Mouse (Mus musculus) kidney, embryonic 16.5 days (tissue): Measurements from ENCODE around the gene Rcbtb2. TPM values are rescaled to one million over a fixed set of nuclear protein-coding genes. Genes with fewer than 3 reads are reported as not detected.
"Not testable (repeated sequence)": the region's sequence is repeated elsewhere in the genome, so short reads cannot be mapped to it uniquely, and the experiment has no call there.

Experiments
- ATAC-seq: fragments of 200-750 bp; cut with Nextera tagmentation; 2 replicates; pipeline ENCODE4 v1.8.0; 2017; ENCODE audit warnings: moderate TSS enrichment; ENCODE audit not compliant: low FRiP score, low TSS enrichment
- H3K27ac ChIP-seq: fragments of 300-500 bp; sonication (generic); 2 replicates; pipeline ENCODE4 v1.5.1; 2014; ENCODE audit warnings: low read length
- H3K27me3 ChIP-seq: fragments of 300-500 bp; sonication (generic); 2 replicates; pipeline ENCODE4 v1.6.1; 2014; ENCODE audit warnings: low read length, control low read depth, mixed read lengths; ENCODE audit not compliant: insufficient read depth
- H3K36me3 ChIP-seq: fragments of 300-500 bp; sonication (generic); 2 replicates; pipeline ENCODE4 v1.6.1; 2014; ENCODE audit warnings: low read length, control low read depth, mixed read lengths; ENCODE audit not compliant: insufficient read depth
- H3K4me1 ChIP-seq: fragments of 300-500 bp; sonication (generic); 2 replicates; pipeline ENCODE4 v1.6.1; 2014; ENCODE audit warnings: low read length, control low read depth, mixed read lengths; ENCODE audit not compliant: insufficient read depth
- H3K4me2 ChIP-seq: fragments of 300-500 bp; sonication (generic); replicated peaks from 2 replicates; pipeline ENCODE4 v1.6.1; 2014; ENCODE audit warnings: low read depth, low read length
- H3K4me3 ChIP-seq: fragments of 300-500 bp; sonication (generic); 2 replicates; pipeline ENCODE4 v1.5.1; 2014; ENCODE audit warnings: mild to moderate bottlenecking, low read length
- H3K9ac ChIP-seq: fragments of 300-500 bp; sonication (generic); replicated peaks from 2 replicates; pipeline ENCODE4 v1.6.1; 2014; ENCODE audit warnings: low read length
- H3K9me3 ChIP-seq: fragments of 300-500 bp; sonication (generic); 2 replicates; pipeline ENCODE4 v1.6.1; 2016; ENCODE audit warnings: low read length, control low read depth
- WGBS: fragments of 180-500 bp; shearing (Covaris S2); extraction: QIAGEN DNeasy Blood & Tissue Kit; methylation state at CpG from one replicate; pipeline ENCODE4 v1.1.7; 2014; 5-methylcytosine and 5-hydroxymethylcytosine counted together
- polyA plus RNA-seq: library from polyadenylated mRNA; unstranded; fragments of >200 nt; fragmentation: Nextera tagmentation; extraction: Ambion mirVana; gene quantifications from 2 replicates; pipeline ENCODE4 v1.2.1, GENCODE M21; 2015

The Rcbtb2 gene
- polyA plus RNA-seq, 1 experiment from 2014 or later, result 127 TPM

DNA sequence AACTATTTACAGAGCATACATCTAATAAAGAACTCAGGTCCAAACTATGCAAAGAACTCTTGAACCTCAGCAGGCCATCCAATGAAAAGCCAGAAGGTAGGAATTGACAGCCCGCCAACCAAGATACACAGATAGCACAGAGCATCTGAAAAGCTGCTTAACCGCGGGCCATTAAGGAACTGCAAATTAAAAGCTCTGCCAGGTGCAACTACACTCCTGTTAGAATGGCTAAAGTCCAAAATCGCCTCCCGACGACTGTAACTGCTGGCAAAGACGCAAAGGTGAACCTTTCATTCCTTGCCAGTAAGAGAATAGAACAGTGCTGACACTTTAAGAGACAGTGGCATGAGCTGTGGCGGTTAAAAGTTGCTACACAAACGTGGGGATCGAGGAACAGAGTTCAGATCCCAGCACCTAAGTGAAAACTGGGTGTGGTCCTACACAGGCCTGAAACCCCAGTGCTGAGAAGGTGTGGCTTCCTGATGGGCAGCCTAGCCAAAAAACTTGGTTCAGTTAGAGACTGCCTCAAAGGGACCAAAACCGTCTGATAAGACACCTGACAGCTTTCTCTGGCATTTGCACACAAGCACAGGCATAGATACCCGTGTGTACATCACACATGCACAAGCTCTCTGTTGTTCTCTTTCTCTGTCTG, 10.5 kb upstream of the Rcbtb2 start:
- Histone ChIP-seq H3K4me1 (no peaks in the 10 kb centered on the region; the same call in 1 of the 2 replicates), H3K9me3 (no peaks in the 10 kb centered on the region), H3K27me3 (no peaks in the 10 kb centered on the region), H3K27ac (no peak overlapping the region), H3K9ac (no peak overlapping the region), H3K36me3 (no peaks in the 10 kb centered on the region), H3K4me2 (no peak overlapping the region), H3K4me3 (no peak overlapping the region)
- 69% methylated on average over 12 of the region's 12 CpGs for WGBS
- ATAC-seq, result no peak

GRCm38 (mm10) chr14:73114952-73115351, 7.9 kb upstream of the Rcbtb2 start:
- not testable (repeated sequence) for H3K27ac ChIP-seq, H3K36me3 ChIP-seq, H3K4me1 ChIP-seq, H3K9ac ChIP-seq, H3K9me3 ChIP-seq, ATAC-seq, H3K4me3 ChIP-seq, H3K4me2 ChIP-seq, H3K27me3 ChIP-seq
- WGBS, result 90% methylated on average over 3 of the region's 3 CpGs

DNA sequence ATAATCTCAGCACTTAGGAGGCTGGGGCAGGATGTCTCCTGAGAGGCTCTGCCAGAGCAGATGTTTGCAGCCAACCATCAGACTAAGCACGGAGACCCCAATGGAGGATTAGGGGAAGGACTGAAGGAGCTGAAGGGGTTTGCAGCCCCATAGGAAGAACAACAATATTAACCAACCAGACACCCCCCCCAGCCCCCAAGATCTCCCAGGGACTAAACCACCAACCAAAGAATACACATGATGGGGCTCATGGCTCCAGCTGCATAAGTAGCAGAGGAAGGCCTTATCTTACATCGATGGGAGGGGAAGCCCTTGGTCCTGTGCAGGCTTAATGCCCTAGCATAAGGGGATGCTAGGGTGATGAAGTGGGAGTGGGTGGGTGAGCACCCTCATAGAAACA, 6.5 kb upstream of the Rcbtb2 start:
- Histone ChIP-seq H3K9ac (no peak overlapping the region), H3K27ac (no peak overlapping the region), H3K4me2 (no peak overlapping the region), H3K9me3 (no peaks in the 10 kb centered on the region), H3K4me1 (no peaks in the 10 kb centered on the region; the same call in 1 of the 2 replicates), H3K27me3 (no peaks in the 10 kb centered on the region), H3K4me3 (no peak overlapping the region), H3K36me3 (no peaks in the 10 kb centered on the region)
- no peak for ATAC-seq
- WGBS, result 82% methylated on average over 2 of the region's 2 CpGs

GRCm38 (mm10) chr14:73116938-73117337, 5.9 kb upstream of the Rcbtb2 start:
- peak overlapping the region; percentile 36 for H3K4me2 ChIP-seq
- no peaks in the 10 kb centered on the region for H3K27me3 ChIP-seq
- 0 out of 2 replicates have a peak overlapping the region, but pooled peaks have one; percentile 10 for H3K9ac ChIP-seq
- no peaks in the 10 kb centered on the region for H3K36me3 ChIP-seq
- 41% methylated on average over 9 of the region's 9 CpGs for WGBS
- no peaks in the 10 kb centered on the region; the same call in 1 of the 2 replicates for H3K4me1 ChIP-seq
- no peak overlapping the region for H3K4me3 ChIP-seq
- no peak; the same call in 1 of the 2 replicates for ATAC-seq
- no peak overlapping the region for H3K27ac ChIP-seq
- no peaks in the 10 kb centered on the region for H3K9me3 ChIP-seq

GRCm38 (mm10) chr14:73117411-73118392, 5.1 kb upstream of the Rcbtb2 start:
- no peaks in the 10 kb centered on the region for H3K27me3 ChIP-seq
- no peak overlapping the region for H3K4me3 ChIP-seq
- H3K9me3 ChIP-seq, result no peaks in the 10 kb centered on the region
- ATAC-seq, result no peak
- no peak overlapping the region for H3K27ac ChIP-seq
- peak overlapping the region; percentile 36; the same call in 1 of the 2 replicates for H3K4me2 ChIP-seq
- WGBS, result 75% methylated on average over 7 of the region's 7 CpGs
- peaks cover 2% of the 10 kb centered on the region; the same call in 1 of the 2 replicates for H3K4me1 ChIP-seq
- no peak overlapping the region for H3K9ac ChIP-seq
- no peaks in the 10 kb centered on the region for H3K36me3 ChIP-seq

- Histone ChIP-seq H3K36me3 (no peaks in the 10 kb centered on the region), H3K27ac (no peak overlapping the region), H3K4me3 (no peak overlapping the region), H3K27me3 (no peaks in the 10 kb centered on the region), H3K9me3 (no peaks in the 10 kb centered on the region), H3K9ac (no peak overlapping the region), H3K4me2 (no peak overlapping the region), H3K4me1 (peaks cover 5% of the 10 kb centered on the region; the same call in 1 of the 2 replicates)
- WGBS, result 72% methylated on average over 14 of the region's 14 CpGs
- no peak for ATAC-seq
These were observed 4.1 kb upstream of the Rcbtb2 start for GRCm38 (mm10) chr14:73118482-73119347.

- H3K27ac ChIP-seq, result no peak overlapping the region
- H3K4me2 ChIP-seq, result no peak overlapping the region
- H3K9ac ChIP-seq, result no peak overlapping the region
- no peak overlapping the region for H3K4me3 ChIP-seq
- no peaks in the 10 kb centered on the region for H3K36me3 ChIP-seq
- H3K27me3 ChIP-seq, result no peaks in the 10 kb centered on the region
- peaks cover 5% of the 10 kb centered on the region; the same call in 1 of the 2 replicates for H3K4me1 ChIP-seq
- WGBS, result 52% methylated on average over 6 of the region's 6 CpGs
- no peaks in the 10 kb centered on the region for H3K9me3 ChIP-seq
- ATAC-seq, result no peak
These were observed 3.4 kb upstream of the Rcbtb2 start for GRCm38 (mm10) chr14:73119459-73119858.

GRCm38 (mm10) chr14:73119966-73120365, 2.9 kb upstream of the Rcbtb2 start:
- peaks cover 5% of the 10 kb centered on the region; the same call in 1 of the 2 replicates for H3K4me1 ChIP-seq
- no peak for ATAC-seq
- no peaks in the 10 kb centered on the region for H3K9me3 ChIP-seq
- no peak overlapping the region for H3K9ac ChIP-seq
- H3K27me3 ChIP-seq, result no peaks in the 10 kb centered on the region
- no peak overlapping the region for H3K4me3 ChIP-seq
- no peak overlapping the region for H3K4me2 ChIP-seq
- WGBS, result 56% methylated on average over 2 of the region's 2 CpGs
- H3K27ac ChIP-seq, result no peak overlapping the region
- no peaks in the 10 kb centered on the region for H3K36me3 ChIP-seq

GRCm38 (mm10) chr14:73122211-73122922, 470 bp upstream of the Rcbtb2 start:
- 0 out of 2 replicates have a peak, but pooled peaks cover 5% of the 10 kb centered on the region for H3K4me1 ChIP-seq
- H3K4me2 ChIP-seq, result no peak overlapping the region
- peak overlapping the region; percentile 46; the same call in 1 of the 2 replicates for H3K27ac ChIP-seq
- no peak for ATAC-seq
- H3K4me3 ChIP-seq, result no peak overlapping the region
- no peaks in the 10 kb centered on the region for H3K9me3 ChIP-seq
- no peaks in the 10 kb centered on the region for H3K36me3 ChIP-seq
- H3K9ac ChIP-seq, result no peak overlapping the region
- 54% methylated on average over 4 of the region's 4 CpGs for WGBS
- H3K27me3 ChIP-seq, result no peaks in the 10 kb centered on the region
